Mouse (Mus musculus): ENCODE measurements around the gene Abcb10. TPM values are rescaled to one million over a fixed set of nuclear protein-coding genes. Genes with fewer than 3 reads are reported as not detected.
"Not testable (repeated sequence)": the region's sequence is repeated elsewhere in the genome, so short reads cannot be mapped to it uniquely, and the experiment has no call there.

Gene Abcb10
- 13.4 and 14.1 TPM in 2 replicates for polyA plus RNA-seq (2012; rRNA removed)

GRCm38 (mm10) chr8:123982826-123983400, at the start of gene Abcb10:
Gene Abcb10 (minus strand): TSS chr8:123983122.
- Histone ChIP-seq H3K4me1 (ENCODE audit: control insufficient read depth, insufficient read depth, low read length) (no peaks in the 10 kb centered on the region; the same call in 1 of the 2 replicates), H3K27ac (ENCODE audit: insufficient read depth, low read length) (peak within 1 kb of the TSS; percentile 14; the same call in 1 of the 2 replicates), H3K4me3 (ENCODE audit: insufficient read depth, low read length) (peak within 1 kb of the TSS; percentile 63)
- TF ChIP-seq CTCF (IDR thresholded peaks at IDR 0.05; ENCODE audit: extremely low read depth, insufficient read depth, low read length): no peak
- TF ChIP-seq POLR2A (IDR thresholded peaks at IDR 0.05; ENCODE audit: extremely low read depth, insufficient read depth, low read length): peak; percentile 32; the same call in 1 of the 2 replicates

- no peak overlapping the region for H3K27ac ChIP-seq (ENCODE audit: insufficient read depth, low read length)
- no peaks in the 10 kb centered on the region for H3K4me1 ChIP-seq (ENCODE audit: control insufficient read depth, insufficient read depth, low read length)
- no peak overlapping the region for H3K4me3 ChIP-seq (ENCODE audit: insufficient read depth, low read length)
- TF ChIP-seq POLR2A (IDR thresholded peaks at IDR 0.05; ENCODE audit: extremely low read depth, insufficient read depth, low read length): no peak
- TF ChIP-seq CTCF (IDR thresholded peaks at IDR 0.05; ENCODE audit: extremely low read depth, insufficient read depth, low read length): no peak
Observed at GRCm38 (mm10) chr8:124027831-124028230, 44.9 kb upstream of the Abcb10 start.

GRCm38 (mm10) chr8:124026265-124026664, 43.3 kb upstream of the Abcb10 start:
- not testable (repeated sequence) for H3K4me3 ChIP-seq (ENCODE audit: insufficient read depth, low read length); H3K27ac ChIP-seq (ENCODE audit: insufficient read depth, low read length); H3K4me1 ChIP-seq (ENCODE audit: control insufficient read depth, insufficient read depth, low read length)

GRCm38 (mm10) chr8:124021237-124022227, 38.6 kb upstream of the Abcb10 start, which contains the start of the genes Taf5l and Urb2:
Gene Taf5l (minus strand): TSS chr8:124021397.
Gene Urb2 (plus strand): TSS chr8:124021508.
- Histone ChIP-seq H3K27ac (ENCODE audit: insufficient read depth, low read length) (peak within 1 kb of the TSS; percentile 87), H3K4me3 (ENCODE audit: insufficient read depth, low read length) (peak within 1 kb of the TSS; percentile 49), H3K4me1 (ENCODE audit: control insufficient read depth, insufficient read depth, low read length) (peaks cover 12% of the 10 kb centered on the region)
- TF ChIP-seq CTCF (IDR thresholded peaks at IDR 0.05; ENCODE audit: extremely low read depth, insufficient read depth, low read length) (no peak), POLR2A (IDR thresholded peaks at IDR 0.05; ENCODE audit: extremely low read depth, insufficient read depth, low read length) (peak; percentile 55)

GRCm38 (mm10) chr8:124020439-124021236, 37.7 kb upstream of the Abcb10 start:
- Histone ChIP-seq H3K27ac (ENCODE audit: insufficient read depth, low read length) (peak overlapping the region; percentile 87), H3K4me3 (ENCODE audit: insufficient read depth, low read length) (peak overlapping the region; percentile 49), H3K4me1 (ENCODE audit: control insufficient read depth, insufficient read depth, low read length) (peaks cover 12% of the 10 kb centered on the region)
- no peak for TF ChIP-seq CTCF (IDR thresholded peaks at IDR 0.05; ENCODE audit: extremely low read depth, insufficient read depth, low read length)

- no peak overlapping the region for H3K27ac ChIP-seq (ENCODE audit: insufficient read depth, low read length)
- H3K4me3 ChIP-seq (ENCODE audit: insufficient read depth, low read length): peak overlapping the region; percentile 49; the same call in 1 of the 2 replicates
- peaks cover 12% of the 10 kb centered on the region for H3K4me1 ChIP-seq (ENCODE audit: control insufficient read depth, insufficient read depth, low read length)
- TF ChIP-seq POLR2A (IDR thresholded peaks at IDR 0.05; ENCODE audit: extremely low read depth, insufficient read depth, low read length) (no peak), CTCF (IDR thresholded peaks at IDR 0.05; ENCODE audit: extremely low read depth, insufficient read depth, low read length) (no peak)
Observed at GRCm38 (mm10) chr8:124019782-124020181, 36.9 kb upstream of the Abcb10 start.

GRCm38 (mm10) chr8:124014751-124015150, 31.8 kb upstream of the Abcb10 start:
- H3K27ac ChIP-seq (ENCODE audit: insufficient read depth, low read length): no peak overlapping the region
- H3K4me1 ChIP-seq (ENCODE audit: control insufficient read depth, insufficient read depth, low read length): peaks cover 10% of the 10 kb centered on the region
- no peak overlapping the region for H3K4me3 ChIP-seq (ENCODE audit: insufficient read depth, low read length)
- TF ChIP-seq POLR2A (IDR thresholded peaks at IDR 0.05; ENCODE audit: extremely low read depth, insufficient read depth, low read length): no peak
- TF ChIP-seq CTCF (IDR thresholded peaks at IDR 0.05; ENCODE audit: extremely low read depth, insufficient read depth, low read length): no peak

- not testable (repeated sequence) for H3K4me3 ChIP-seq (ENCODE audit: insufficient read depth, low read length); H3K4me1 ChIP-seq (ENCODE audit: control insufficient read depth, insufficient read depth, low read length); H3K27ac ChIP-seq (ENCODE audit: insufficient read depth, low read length)
Observed at GRCm38 (mm10) chr8:124014299-124014698, 31.4 kb upstream of the Abcb10 start.

- H3K4me1 ChIP-seq (ENCODE audit: control insufficient read depth, insufficient read depth, low read length): no peaks in the 10 kb centered on the region
- TF ChIP-seq POLR2A (IDR thresholded peaks at IDR 0.05; ENCODE audit: extremely low read depth, insufficient read depth, low read length): no peak
- no peak for TF ChIP-seq CTCF (IDR thresholded peaks at IDR 0.05; ENCODE audit: extremely low read depth, insufficient read depth, low read length)
- no peak overlapping the region for H3K4me3 ChIP-seq (ENCODE audit: insufficient read depth, low read length)
- H3K27ac ChIP-seq (ENCODE audit: insufficient read depth, low read length): no peak overlapping the region
Observed at GRCm38 (mm10) chr8:124011989-124012586, 29.2 kb upstream of the Abcb10 start.

All from cortical plate, adult 2 months (tissue).